ENCODE assay signal across 21 mouse cellular contexts in the genomic region with DNA sequence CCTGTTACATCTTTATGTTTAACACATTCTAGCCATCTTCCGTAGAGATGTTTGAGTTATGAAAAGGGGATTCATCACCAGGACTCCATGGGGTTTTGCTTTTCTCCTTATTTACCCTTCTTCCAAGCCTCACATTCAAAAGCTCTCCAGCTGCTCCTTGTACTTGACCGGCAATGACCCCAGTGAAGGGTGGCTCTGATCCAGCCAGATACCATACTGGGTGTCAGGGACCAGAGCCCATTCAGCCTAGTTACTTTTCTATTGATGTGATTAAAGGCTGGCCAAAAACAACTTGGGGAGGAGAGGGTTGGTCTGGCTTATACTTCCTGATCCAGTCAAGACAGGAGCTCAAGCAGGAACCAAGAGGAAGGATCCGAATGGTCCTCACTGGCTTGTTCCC.
DNase-seq lines count a peak whose midpoint lies in the region; ATAC-seq and TF ChIP-seq lines count a peak whose summit lies in the region.
"Had no signal": no experiment of that assay in that cellular context is flagged by ENCODE, and none has a peak within 500 bp of the region (broad histone marks: within the 10 kb centered on the region; RNA-seq: fewer than 3 reads in every experiment).

No protein-coding gene starts in this region.

- H3K36me3 ChIP-seq in forebrain, postnatal 0 days (ENCODE audit: insufficient read depth), result no peaks in the 10 kb centered on the region
- no peaks in the 10 kb centered on the region for H3K36me3 ChIP-seq in forebrain, embryonic 15.5 days
- no peaks in the 10 kb centered on the region for H3K36me3 ChIP-seq in kidney, adult 2 months (ENCODE audit: control insufficient read depth, insufficient read depth, low read length)
- no peaks in the 10 kb centered on the region for H3K36me3 ChIP-seq in lung, postnatal 0 days (ENCODE audit: insufficient read depth, low read length)
- H3K36me3 ChIP-seq: embryonic facial prominence, embryonic 15.5 days; forebrain, embryonic 10.5 days; hindbrain, embryonic 10.5 days had no signal

- ATAC-seq in forebrain, postnatal 0 days, result 0 out of 2 replicates have a peak, but pooled peaks have one; percentile 12
- ATAC-seq in forebrain, embryonic 15.5 days (replicated peaks), result no peak
- no peak for ATAC-seq in lung, postnatal 0 days
- ATAC-seq: activated CD4-positive, CD25-positive, alpha-beta regulatory T cell, adult 4 months; forebrain, embryonic 14.5 days had no signal

- no peak for TF ChIP-seq POLR2A in kidney, adult 2 months (IDR thresholded peaks at IDR 0.05; ENCODE audit: low read depth, low read length)

- no peak overlapping the region for H3K4me3 ChIP-seq in forebrain, postnatal 0 days (ENCODE audit: low read depth, low read length)
- H3K4me3 ChIP-seq in forebrain, embryonic 15.5 days, result no peak overlapping the region
- H3K4me3 ChIP-seq in kidney, adult 2 months (ENCODE audit: insufficient read depth, low read depth, low read length), result no peak overlapping the region
- no peak overlapping the region for H3K4me3 ChIP-seq in lung, postnatal 0 days (ENCODE audit: low read depth, low read length)
- H3K4me3 ChIP-seq in layer of hippocampus, adult 2 months, result no peak overlapping the region
- H3K4me3 ChIP-seq: embryonic facial prominence, embryonic 15.5 days; erythroblast, embryonic 14.5 days; forebrain, embryonic 10.5 days; heart, adult 2 months; heart, embryonic 15.5 days; hindbrain, embryonic 10.5 days had no signal

- H3K4me2 ChIP-seq in forebrain, postnatal 0 days (ENCODE audit: low read depth), result no peak overlapping the region
- H3K4me2 ChIP-seq in forebrain, embryonic 15.5 days (replicated peaks), result no peak overlapping the region
- H3K4me2 ChIP-seq in lung, postnatal 0 days (replicated peaks; ENCODE audit: low read depth, low read length), result no peak overlapping the region
- H3K4me2 ChIP-seq: embryonic facial prominence, embryonic 15.5 days; heart, embryonic 11.5 days; heart, embryonic 15.5 days; hindbrain, embryonic 14.5 days had no signal

- DNase-seq in forebrain, postnatal 0 days, result no peak
- peak; percentile 3 for DNase-seq in kidney, postnatal 14 days
- DNase-seq in kidney, adult 2 months, result no peak
- peak; percentile 12 for DNase-seq in lung, postnatal 0 days (ENCODE audit: low spot score)
- DNase-seq in lung, postnatal 36 days, result peak; percentile 43
- no peak for DNase-seq in layer of hippocampus, adult 2 months (ENCODE audit: low spot score in 2 of 2)
- DNase-seq: adrenal gland, postnatal 14 days; cerebellum, adult 18-20 months; embryo, embryonic 11 days; gastrocnemius, postnatal 10 days had no signal

- no peak overlapping the region for H3K27ac ChIP-seq in forebrain, postnatal 0 days (ENCODE audit: low read depth, low read length)
- no peak overlapping the region for H3K27ac ChIP-seq in forebrain, embryonic 15.5 days (replicated peaks)
- H3K27ac ChIP-seq in kidney, adult 2 months (ENCODE audit: insufficient read depth, low read depth, low read length), result no peak overlapping the region
- H3K27ac ChIP-seq in lung, postnatal 0 days (ENCODE audit: low read length), result no peak overlapping the region
- no peak overlapping the region for H3K27ac ChIP-seq in layer of hippocampus, adult 2 months
- H3K27ac ChIP-seq: embryonic facial prominence, embryonic 15.5 days; forebrain, embryonic 10.5 days; heart, adult 2 months; heart, embryonic 15.5 days; hindbrain, embryonic 10.5 days had no signal

- no peaks in the 10 kb centered on the region for H3K9me3 ChIP-seq in forebrain, postnatal 0 days (ENCODE audit: low read length)
- H3K9me3 ChIP-seq in forebrain, embryonic 15.5 days, result no peaks in the 10 kb centered on the region
- H3K9me3 ChIP-seq in lung, postnatal 0 days (ENCODE audit: low read length), result no peaks in the 10 kb centered on the region
- H3K9me3 ChIP-seq: embryonic facial prominence, embryonic 15.5 days; forebrain, embryonic 10.5 days; heart, embryonic 15.5 days; hindbrain, embryonic 10.5 days had no signal

- no peak for TF ChIP-seq CTCF in forebrain, postnatal 0 days (IDR thresholded peaks at IDR 0.05; ENCODE audit: low read depth)
- TF ChIP-seq CTCF in kidney, adult 2 months (conservative IDR thresholded peaks at IDR 0.05; ENCODE audit: insufficient read depth, insufficient read length, low read depth, low read length), result no peak
- no peak for TF ChIP-seq CTCF in lung, postnatal 0 days (IDR thresholded peaks at IDR 0.05)
- TF ChIP-seq CTCF in layer of hippocampus, adult 2 months (conservative IDR thresholded peaks at IDR 0.05), result no peak

- no peak for TF ChIP-seq EP300 in lung, postnatal 0 days (IDR thresholded peaks at IDR 0.05)

- no peak overlapping the region for H3K9ac ChIP-seq in forebrain, postnatal 0 days
- no peak overlapping the region for H3K9ac ChIP-seq in forebrain, embryonic 15.5 days (replicated peaks)
- no peak overlapping the region for H3K9ac ChIP-seq in lung, postnatal 0 days (replicated peaks; ENCODE audit: low read depth)
- H3K9ac ChIP-seq: embryonic facial prominence, embryonic 15.5 days; heart, embryonic 15.5 days; hindbrain, embryonic 14.5 days had no signal

- no peaks in the 10 kb centered on the region for H3K4me1 ChIP-seq in forebrain, postnatal 0 days (ENCODE audit: insufficient read depth)
- no peaks in the 10 kb centered on the region for H3K4me1 ChIP-seq in forebrain, embryonic 15.5 days
- no peaks in the 10 kb centered on the region for H3K4me1 ChIP-seq in kidney, adult 2 months (ENCODE audit: control insufficient read depth, insufficient read depth, low read length)
- H3K4me1 ChIP-seq in lung, postnatal 0 days (ENCODE audit: insufficient read depth, low read depth, low read length), result no peaks in the 10 kb centered on the region
- H3K4me1 ChIP-seq: embryonic facial prominence, embryonic 15.5 days; hindbrain, embryonic 10.5 days had no signal

- H3K27me3 ChIP-seq in forebrain, postnatal 0 days (ENCODE audit: insufficient read depth, low read length), result no peaks in the 10 kb centered on the region
- no peaks in the 10 kb centered on the region for H3K27me3 ChIP-seq in forebrain, embryonic 15.5 days
- H3K27me3 ChIP-seq in kidney, adult 2 months (replicated peaks; ENCODE audit: control insufficient read depth, insufficient read depth, low read length), result no peaks in the 10 kb centered on the region
- no peaks in the 10 kb centered on the region for H3K27me3 ChIP-seq in lung, postnatal 0 days (replicated peaks; ENCODE audit: insufficient read depth, low read length)
- H3K27me3 ChIP-seq: embryonic facial prominence, embryonic 15.5 days; heart, embryonic 15.5 days had no signal

- 77% methylated on average over 3 of the region's 3 CpGs for WGBS in forebrain, postnatal 0 days
- WGBS in forebrain, embryonic 15.5 days, result 85% methylated on average over 3 of the region's 3 CpGs
- 81% methylated on average over 3 of the region's 3 CpGs for WGBS in kidney, adult 2 months
- 69% methylated on average over 3 of the region's 3 CpGs for WGBS in lung, postnatal 0 days

Comparison
In these comparisons a context has a peak if more than half of its experiments do, and no peak if none do; other contexts are left out.
1. DNase-seq: peak in kidney, postnatal 14 days (single experiment), lung, postnatal 0 days (single experiment) and lung, postnatal 36 days (single experiment); none in forebrain, postnatal 0 days (single experiment), kidney, adult 2 months (single experiment) and layer of hippocampus, adult 2 months (0 of 2).